Mouse (Mus musculus): ENCODE measurements around the gene Sfxn2.

DNA sequence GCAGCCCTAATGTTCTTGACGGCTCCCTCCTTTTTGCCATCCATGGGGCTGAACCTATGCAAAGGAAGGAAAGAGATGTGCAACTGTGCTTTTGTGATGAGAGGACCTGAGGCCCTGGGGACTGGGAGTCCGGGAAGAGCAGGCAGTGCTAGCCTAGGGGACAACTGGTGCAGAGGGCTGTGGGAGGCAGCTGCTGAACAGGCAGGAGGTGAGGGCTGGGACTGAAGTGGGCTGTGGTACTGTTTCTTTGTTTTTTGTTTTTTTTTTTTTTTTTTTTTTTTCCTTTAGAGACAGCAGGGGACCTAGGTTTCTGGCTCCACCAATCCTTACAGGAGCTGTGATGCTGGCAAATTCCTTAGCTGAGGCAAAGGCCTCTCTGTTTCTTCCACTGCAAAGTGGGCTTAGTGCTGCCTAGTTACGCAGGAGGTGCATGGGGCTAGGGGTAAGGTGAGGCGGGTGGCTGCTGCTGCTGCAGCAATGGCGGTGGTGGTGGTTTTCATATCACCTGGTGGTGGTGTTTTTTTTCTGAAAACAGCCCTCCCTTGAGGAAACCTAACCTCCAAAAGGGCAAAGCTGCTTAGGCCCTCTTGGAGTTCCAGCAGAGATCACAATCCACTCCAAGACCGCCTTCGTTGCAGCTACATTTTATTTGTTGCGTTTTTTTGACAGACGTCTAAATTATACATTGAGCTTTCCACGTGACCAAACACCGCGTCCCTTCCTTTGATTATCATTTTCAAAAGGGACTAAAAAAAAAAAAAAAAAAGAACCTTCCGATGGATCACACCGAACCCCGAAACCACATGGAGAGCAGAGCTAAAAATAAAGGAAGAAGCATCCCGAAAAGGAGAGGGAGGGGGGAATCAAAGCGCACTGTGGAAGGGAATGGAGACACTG, 45.3 kb upstream of the Sfxn2 start:
- TF ChIP-seq CTCF (IDR thresholded peaks at IDR 0.05; ENCODE audit: extremely low read depth, insufficient read length, insufficient replicate concordance, low read depth, low read length) (no peak), POLR2A (IDR thresholded peaks at IDR 0.05; ENCODE audit: low read depth, low read length) (no peak)
